Mouse (Mus musculus) cerebellum, adult 9-11 months (tissue): ENCODE measurements around the gene Snapc3.
"Not testable (repeated sequence)": the region's sequence is repeated elsewhere in the genome, so short reads cannot be mapped to it uniquely, and the experiment has no call there.

Experiments
- DNase-seq: peaks from one replicate; pipeline ENCODE4 v3.0.0; 2022

Snapc3 gene

DNA sequence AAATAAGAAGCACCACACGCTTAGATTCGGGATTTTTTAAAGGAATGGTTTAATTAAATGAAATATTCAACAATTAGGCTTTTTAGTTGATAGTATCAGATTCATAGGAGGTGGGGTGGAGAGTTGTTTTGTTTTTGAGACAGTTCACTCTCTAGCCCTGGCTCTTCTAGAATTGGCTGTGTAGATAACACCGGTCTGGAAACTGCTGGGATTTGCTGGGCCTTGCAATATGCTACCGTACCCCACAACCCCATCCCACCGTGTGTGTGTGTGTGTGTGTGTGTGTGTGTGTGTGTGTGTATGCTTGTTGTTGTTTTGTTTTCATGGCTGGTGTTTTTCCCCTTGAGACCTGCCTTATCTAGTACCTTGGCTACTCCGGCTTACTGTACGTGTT is 83.5 kb downstream of the Snapc3 start:
- DNase-seq, result no peak

DNA sequence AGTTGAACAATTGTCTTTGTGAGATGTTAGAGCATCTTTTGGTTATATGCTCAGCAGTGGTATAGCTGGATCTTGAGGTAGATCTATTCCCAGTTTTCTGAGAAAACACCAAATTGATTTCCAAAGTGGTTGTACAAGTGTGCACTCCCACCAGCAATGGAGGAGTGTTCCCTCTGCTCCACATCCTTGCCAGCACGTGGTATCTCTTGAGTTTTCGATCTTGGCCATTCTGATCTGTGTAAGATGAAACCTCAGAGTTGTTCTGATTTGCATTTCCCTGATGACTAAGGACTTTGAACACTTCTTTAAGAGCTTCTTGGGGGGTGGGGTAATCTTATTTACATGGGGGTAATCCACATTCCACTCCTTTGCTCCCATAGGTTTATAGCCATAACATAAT is 92.1 kb downstream of the Snapc3 start:
- no peak for DNase-seq

DNA sequence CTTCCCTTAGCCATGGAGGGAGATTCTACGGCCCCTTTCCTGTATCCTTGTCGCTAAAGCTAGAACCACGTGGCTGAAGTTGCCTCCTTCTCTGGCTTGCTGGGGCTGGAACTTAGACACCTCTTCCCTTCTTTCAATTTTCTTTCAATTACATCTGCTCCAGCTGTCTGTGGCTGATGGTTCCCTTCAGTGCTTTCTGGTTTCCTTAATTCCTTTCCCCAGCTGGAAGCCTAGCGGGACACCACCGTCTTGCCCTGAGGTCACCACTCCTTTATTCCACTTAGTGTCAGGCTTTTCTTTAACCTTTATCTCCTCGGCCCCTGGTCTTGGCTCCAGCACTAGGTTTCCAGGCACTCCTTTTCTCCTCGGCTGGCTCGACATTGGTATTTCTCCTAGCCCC is 93.6 kb downstream of the Snapc3 start:
- no peak for DNase-seq

DNA sequence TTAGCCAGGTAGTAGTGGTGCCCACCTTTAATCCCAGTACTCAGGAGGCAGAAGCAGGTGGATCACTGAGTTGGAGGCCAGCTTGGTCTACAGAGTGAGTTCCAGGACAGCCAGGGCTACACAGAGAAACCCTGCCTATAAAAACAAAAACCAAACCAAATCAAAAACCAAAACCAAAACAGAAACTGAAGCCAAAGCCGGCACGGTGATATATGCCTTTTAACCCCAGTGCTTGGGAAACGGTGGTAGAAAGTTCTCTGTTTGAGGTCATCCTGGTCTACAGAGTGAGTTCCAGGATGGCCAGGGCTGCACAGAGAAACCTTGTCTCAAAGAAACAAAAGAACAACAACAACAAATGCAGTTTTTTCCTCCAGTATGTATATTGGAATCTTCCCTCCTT is 94.7 kb downstream of the Snapc3 start:
- no peak for DNase-seq

DNA sequence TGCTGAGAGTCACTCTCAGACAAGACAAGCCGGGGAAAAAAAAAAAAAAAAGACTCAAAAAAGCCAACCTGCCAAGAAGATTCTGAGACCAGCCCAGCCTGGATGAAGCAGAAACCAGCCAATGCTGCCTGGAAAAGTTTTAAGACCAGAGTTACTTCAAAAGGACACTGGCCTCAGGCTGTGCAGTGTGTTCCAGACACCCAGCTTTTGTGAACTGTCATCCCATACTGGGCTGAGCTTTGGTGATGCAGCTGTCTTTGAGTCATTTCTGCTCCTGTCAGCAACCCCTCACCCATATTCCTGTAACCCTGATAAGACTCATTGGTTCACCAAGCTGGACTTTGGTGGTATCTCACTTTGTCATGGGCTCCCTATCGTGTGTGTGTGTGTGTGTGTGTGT is 95.1 kb downstream of the Snapc3 start:
- DNase-seq, result no peak

DNA sequence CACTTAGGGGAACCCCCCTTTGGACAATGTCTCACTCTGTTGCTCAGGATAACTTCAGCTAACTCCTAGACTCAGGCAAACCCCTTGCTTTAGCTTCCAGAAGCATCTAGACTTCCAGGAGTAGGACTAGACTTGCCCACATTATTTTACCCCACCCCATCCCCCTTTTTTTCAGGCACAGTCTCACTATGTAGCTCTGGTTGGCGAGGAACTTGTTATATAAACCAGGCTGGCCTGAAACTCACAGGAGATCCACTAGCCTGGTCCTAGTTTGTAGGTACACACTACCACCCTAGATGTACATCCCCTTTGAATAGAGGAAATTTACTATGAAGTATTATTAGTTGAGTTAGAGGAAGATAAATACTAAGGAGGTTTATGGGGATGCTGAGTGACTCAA is 96.7 kb downstream of the Snapc3 start:
- DNase-seq, result no peak

DNA sequence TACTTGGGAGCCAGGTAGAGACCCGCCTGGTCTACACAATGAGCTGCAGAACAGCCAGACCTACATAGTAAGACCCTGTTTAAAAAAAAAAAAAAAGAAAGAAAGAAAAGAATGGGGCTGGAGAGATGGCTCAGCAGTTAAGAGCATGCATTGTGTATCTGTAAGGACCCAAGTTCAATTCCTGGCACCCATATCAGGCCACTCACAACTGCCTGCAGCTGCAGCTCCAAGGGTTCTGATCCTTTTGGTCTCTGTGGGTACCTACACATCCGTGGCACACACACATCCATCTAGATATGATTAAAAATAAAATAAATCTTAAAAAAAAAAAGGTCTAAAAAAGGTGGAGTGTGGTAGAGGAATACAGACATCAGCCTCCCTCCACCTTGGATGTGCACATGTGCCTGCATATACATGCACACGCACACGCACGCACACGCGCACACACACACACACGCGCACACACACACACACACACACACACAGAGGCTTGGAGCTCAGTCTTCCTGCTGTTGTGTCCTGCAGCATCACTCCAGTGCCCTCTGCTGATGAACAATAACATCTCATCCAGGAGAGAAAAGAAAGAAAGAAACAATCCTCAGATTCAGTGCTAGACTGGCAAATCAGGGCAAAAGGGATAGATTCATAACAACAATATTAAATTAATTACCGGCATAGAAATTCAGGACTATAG is 97.6 kb downstream of the Snapc3 start:
- DNase-seq, result no peak

DNA sequence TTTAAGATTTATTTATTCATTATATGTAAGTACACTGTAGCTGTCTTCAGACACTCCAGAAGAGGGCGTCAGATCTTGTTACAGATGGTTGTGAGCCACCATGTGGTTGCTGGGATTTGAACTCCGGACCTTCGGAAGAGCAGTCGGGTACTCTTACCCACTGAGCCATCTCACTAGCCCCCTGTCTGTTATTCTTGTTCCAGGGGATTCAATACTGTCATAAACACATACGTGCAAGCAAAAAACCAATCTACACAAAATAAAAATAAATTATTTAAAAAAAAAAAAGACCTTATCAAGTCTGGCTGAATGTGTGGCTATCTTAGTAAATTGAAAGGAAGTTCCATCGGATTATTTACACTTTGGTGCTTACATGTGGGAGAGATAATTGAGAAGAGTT is 98.6 kb downstream of the Snapc3 start:
- not testable (repeated sequence) for DNase-seq
